Mouse (Mus musculus) ES-E14 (cell line): ENCODE measurements around the gene Micall2.

Experiments used
- CHD2 ChIP-seq: IDR thresholded peaks from 2 replicates; pipeline ENCODE4 v1.6.1; 2014; ENCODE audit warnings: mild to moderate bottlenecking, low read depth, low read length, inconsistent platforms
- HCFC1 ChIP-seq: IDR thresholded peaks from 2 replicates; pipeline ENCODE4 v1.6.1; 2012; ENCODE audit warnings: low read length, inconsistent platforms, borderline replicate concordance; ENCODE audit not compliant: insufficient read depth
- MAFK ChIP-seq: IDR thresholded peaks from 2 replicates; pipeline ENCODE4 v1.6.1; 2014; ENCODE audit warnings: mild to moderate bottlenecking, low read depth, low read length, inconsistent platforms; ENCODE audit not compliant: insufficient read depth
- ZC3H11A ChIP-seq: IDR thresholded peaks from 2 replicates; pipeline ENCODE4 v1.6.1; 2012; ENCODE audit warnings: low read depth, mild to moderate bottlenecking, inconsistent platforms, low read length, borderline replicate concordance

DNA sequence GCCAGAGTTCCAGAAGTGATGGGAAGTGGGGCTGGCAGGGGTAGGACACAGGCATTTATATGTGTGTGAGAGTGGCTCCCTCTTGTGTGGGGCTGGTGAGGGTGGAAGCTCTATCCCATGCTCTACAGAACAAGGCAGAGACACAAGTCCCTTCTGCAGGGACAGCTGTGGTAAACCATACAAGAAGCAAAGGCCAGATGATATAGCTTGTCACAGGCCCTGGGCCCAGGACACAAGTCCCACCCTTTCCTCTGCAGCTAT is 60.5 kb downstream of the Micall2 start:
- TF ChIP-seq MAFK, result no peak
- TF ChIP-seq ZC3H11A, result no peak
- TF ChIP-seq HCFC1, result no peak
- no peak for TF ChIP-seq CHD2
